Mouse (Mus musculus) left cerebral cortex, postnatal 14 days (tissue): ENCODE measurements around the gene Fam69b. TPM values are rescaled to one million over a fixed set of nuclear protein-coding genes. Genes with fewer than 3 reads are reported as not detected.
A peak's percentile ranks its signal among the peaks of the same experiment; 100 is the strongest.
"Not testable (repeated sequence)": the region's sequence is repeated elsewhere in the genome, so short reads cannot be mapped to it uniquely, and the experiment has no call there.

ENCODE experiments used
- DNase-seq, 2 experiments: peaks; one replicate each; pipeline ENCODE4 v3.0.0; 2021 to 2022; ENCODE audit warnings: low spot score in 2 of 2, mixed read lengths in 1 of 2
- intact Hi-C: fragments of 180-260 bp; cut with DNase I; formaldehyde crosslinking; loops from one replicate; pipeline ENCODE4 v1.15.1; 2025
- microRNA-seq, 2 experiments: library from miRNA; unstranded; fragments of <30 nt; microRNA quantifications; one replicate each; pipeline ENCODE4 v1.2.0; 2022
- total RNA-seq, 2 experiments: library from RNA; stranded (reverse); gene quantifications; 2 replicates each; pipeline ENCODE4 v1.2.3; 2021

The Fam69b gene
- total RNA-seq, 2 experiments from 2014 or later: 80.3 TPM

DNA sequence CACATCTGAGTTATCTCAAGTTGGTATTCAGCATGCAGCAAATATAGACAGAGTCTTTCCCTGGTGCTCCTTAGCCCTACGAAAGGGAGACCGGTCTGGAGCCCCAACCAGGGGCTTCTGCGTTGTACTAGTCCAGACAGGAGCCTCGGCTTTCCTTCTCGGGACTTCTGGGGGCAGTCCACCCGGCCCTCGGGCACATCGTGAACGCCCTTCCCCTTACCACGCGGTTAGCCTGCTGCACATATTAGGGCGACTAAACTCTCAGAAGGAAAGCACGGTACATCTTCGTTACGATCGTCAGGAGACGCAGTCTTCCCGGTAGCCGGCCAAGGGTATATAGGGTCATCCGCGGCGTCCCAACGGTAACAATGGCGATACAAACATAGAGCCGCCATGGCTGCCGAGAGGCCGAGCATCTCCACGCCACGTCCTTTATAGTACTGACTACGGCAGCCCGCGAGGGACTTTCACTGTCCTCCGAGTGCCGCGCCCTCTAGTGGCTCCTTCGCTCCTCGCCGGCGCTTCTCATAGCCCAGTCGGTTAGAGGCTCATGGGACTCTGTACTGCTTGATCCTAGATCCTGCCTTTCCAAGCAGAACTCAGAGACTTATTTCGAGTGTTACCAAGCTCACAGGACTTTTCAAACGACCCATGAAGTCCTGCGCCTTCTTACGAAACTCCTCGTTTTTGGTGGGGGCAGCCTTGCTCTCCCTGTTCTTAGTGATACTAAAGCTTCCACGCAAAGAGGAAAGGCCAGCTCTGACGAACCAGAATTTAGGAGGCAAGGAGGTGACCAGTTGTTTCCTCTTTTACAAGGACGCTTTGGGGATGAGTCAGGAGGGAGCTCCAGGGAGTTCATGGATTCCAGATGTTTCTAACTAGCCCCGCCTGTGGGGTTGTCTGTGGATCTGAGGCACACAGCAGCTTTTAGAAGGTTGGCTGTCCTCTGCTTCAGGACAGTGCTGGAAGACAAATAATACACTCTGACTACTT is 11.9 kb downstream of the Fam69b start:
- intact Hi-C loops: loop anchor here (10.0 kb wide), 1 partner anchor 265 kb away; the partner anchor contains the start of gene Surf6
- peak; percentile 97 to 100 for DNase-seq

- no peak for DNase-seq
- intact Hi-C loops: loop anchor here (10.0 kb wide), 1 partner anchor 264 kb away; the partner anchor contains the start of gene Surf6
These were observed 12.9 kb downstream of the Fam69b start for GRCm38 (mm10) chr2:26641006-26641647.

GRCm38 (mm10) chr2:26643942-26644341 is 15.7 kb downstream of the Fam69b start:
- intact Hi-C loops: loop anchor here (10.0 kb wide), 1 partner anchor 261 kb away; the partner anchor contains the start of gene Surf6
- DNase-seq: no peak

- DNase-seq: peak; percentile 77 to 87
- intact Hi-C loops: loop anchor here (10.0 kb wide), 1 partner anchor 258 kb away; the partner anchor contains the start of gene Surf6
These were observed 18.5 kb downstream of the Fam69b start for GRCm38 (mm10) chr2:26646643-26647293.

DNA sequence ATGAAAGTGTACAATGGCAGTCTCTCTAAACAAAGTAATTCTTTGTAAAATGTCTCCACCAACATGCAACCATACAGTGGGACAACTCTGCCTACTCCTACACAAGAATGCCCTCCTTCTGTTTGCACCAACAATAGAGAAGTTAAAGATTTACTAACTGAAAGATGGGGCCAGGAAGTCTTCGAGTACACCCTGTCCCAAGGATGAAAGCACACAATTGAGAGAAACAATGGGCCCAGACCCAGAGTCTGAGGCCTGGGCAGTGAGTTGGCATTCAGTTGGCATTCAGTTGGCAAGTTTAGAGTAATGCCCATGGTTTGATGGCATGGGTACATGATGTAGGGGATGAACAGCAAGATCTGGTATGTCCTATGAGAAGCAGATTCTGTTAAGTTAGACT is 26.4 kb downstream of the Fam69b start:
- intact Hi-C loops: no loop called here
- no peak for DNase-seq

- intact Hi-C loops: no loop called here
- no peak for DNase-seq
These were observed 29.2 kb downstream of the Fam69b start for GRCm38 (mm10) chr2:26657426-26657825.

DNA sequence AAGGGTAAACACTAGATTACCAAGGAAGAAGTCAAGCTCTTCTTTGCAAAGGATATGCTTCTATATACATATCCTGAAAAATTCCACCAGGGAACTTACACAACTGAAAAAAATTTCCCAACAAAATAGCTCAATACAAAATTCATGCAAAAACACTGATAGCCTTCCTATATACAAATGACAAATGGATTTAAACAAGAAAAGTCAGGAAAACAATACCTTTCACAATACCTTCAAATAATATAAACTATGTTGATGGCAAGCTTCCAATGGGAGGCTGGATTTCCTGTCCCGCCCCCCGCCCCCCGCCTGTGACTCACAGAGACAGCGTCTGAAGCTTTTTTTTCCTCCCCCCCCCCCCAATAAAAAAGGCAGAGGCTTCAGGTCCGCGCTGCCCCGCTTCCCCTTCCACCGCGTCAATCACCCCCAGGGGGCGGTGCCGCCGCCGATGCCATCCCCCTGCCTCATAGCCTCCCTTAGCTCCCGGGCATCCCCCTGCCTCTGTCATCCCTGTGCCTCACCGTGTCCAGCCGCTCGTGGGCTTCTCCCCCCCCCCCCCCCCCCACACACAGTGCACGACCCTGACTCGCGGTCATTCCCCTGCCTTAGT is 33.0 kb downstream of the Fam69b start:
- intact Hi-C loops: no loop called here
- no peak for DNase-seq

GRCm38 (mm10) chr2:26661768-26662508 is 33.7 kb downstream of the Fam69b start:
- intact Hi-C loops: no loop called here
- DNase-seq: no peak

DNA sequence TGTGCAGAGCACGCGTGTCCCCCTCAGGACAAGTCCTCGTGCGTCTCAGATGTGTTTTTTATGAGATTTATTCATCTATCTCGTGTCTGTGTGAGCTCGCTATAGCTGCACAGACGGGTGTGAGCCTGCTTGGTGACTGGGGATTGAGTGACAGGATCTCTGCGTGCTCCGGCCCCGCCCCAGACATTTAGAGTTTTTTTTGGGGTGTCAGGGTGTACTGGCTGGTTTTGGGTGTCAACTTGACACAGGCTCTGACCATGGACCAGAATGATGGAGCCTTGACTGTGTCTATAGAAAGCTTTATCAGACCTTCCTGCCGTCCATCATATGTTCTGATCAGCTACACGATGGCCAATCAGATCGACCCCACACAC is 34.2 kb downstream of the Fam69b start:
- intact Hi-C loops: no loop called here
- no peak for DNase-seq

DNA sequence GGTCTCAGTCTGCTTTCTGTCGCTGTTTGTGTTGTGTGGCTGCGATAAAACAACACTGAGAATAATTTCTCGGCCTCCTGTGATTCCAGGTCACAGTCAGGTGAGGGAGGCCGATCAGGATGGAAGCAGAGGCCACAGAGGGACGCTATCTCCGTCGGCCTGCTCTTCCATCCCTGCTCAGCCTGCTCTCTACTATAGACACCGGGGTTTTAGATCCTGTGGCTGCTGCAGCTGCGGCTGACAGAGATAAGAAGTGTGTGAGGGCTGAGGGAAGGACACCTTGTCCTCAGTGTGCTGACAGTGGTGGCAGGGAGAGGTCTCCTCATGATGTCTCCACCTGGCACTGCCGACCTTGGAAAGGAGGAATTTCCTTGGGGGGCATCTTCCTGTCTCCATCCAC is 34.9 kb downstream of the Fam69b start:
- intact Hi-C loops: no loop called here

DNA sequence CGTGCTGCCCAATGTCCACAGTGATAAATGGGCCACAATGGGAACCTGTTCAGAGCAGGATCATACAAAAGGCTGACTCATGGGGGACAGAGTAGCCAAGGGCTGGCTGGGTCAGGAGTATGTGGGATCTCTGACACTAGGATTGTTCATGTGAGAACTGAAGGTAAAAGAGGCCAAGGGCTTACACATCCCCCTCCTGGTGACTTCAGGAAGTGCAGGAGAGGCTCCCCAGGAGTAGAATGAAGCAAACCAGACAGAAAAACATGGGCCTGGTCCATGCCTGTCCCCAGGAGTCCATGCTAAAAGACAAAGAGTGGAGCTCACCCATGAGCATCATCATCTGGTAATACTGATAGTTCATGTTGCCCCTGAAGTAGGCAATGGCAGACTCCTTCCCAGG is 35.3 kb downstream of the Fam69b start:
- intact Hi-C loops: not testable (repeated sequence)
- peak; percentile 20 to 32 for DNase-seq

More for the DNA sequence above, 34.9 kb downstream of the Fam69b start:
- no peak for DNase-seq

DNA sequence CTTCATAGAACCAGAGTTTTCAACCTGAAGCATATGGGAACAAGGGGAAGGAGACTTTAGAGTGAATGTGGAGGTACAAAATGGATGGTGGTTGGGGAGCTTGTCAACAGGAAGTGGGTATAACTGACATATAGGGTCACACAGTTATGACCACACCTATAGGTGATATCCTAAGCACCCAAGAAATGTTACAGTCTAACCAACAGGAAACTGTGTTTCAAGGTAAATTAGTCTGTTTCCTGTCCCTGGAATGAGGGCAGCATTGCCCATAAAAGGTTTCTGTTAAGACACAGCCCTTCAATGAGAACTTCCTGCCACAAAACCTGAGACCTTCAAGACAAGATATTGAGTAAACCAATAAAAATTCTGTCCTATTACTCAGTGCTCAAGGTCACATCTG is 40.5 kb downstream of the Fam69b start:
- DNase-seq: no peak
- intact Hi-C loops: no loop called here

- DNase-seq: no peak
- intact Hi-C loops: no loop called here
These were observed 42.9 kb downstream of the Fam69b start, which contains the start of gene Lcn4 for GRCm38 (mm10) chr2:26671182-26671581. Gene Lcn4 (minus strand): TSS chr2:26671282.

Small RNA genes lying within 50 kb of the gene (microRNA-seq; reads per million reads assigned to microRNA genes)
- 0.79 to 1.0 reads per million in 2 experiments for gene Mir126a
- 0 reads per million in 2 experiments for gene Mir126b

Other genes with a start within 250 kb of the Fam69b start
- 10 to 100 TPM; 66.3 to 68.0 TPM for gene Snapc4, start 247.8 kb upstream of the Fam69b start, total RNA-seq
- 100 to 1,000 TPM; 172 to 175 TPM for gene Entr1, start 239.1 kb upstream of the Fam69b start, total RNA-seq
- 100 to 1,000 TPM; 116 to 117 TPM for gene Pmpca, start 239.1 kb upstream of the Fam69b start, total RNA-seq
- 10 to 100 TPM; 18.8 to 20.8 TPM for gene Inpp5e, start 219.3 kb upstream of the Fam69b start, total RNA-seq
- gene Sec16a, start 183.2 kb upstream of the Fam69b start, total RNA-seq: 10 to 100 TPM; 42.3 to 45.5 TPM
- gene Notch1, start 111.8 kb upstream of the Fam69b start, total RNA-seq: 10 to 100 TPM; 23.6 to 27.5 TPM
- gene Egfl7, start 48.4 kb upstream of the Fam69b start, total RNA-seq: 10 to 100 TPM; 68.5 to 78.9 TPM
- gene Gm20532, start 41.8 kb upstream of the Fam69b start, total RNA-seq: not detected
- gene Agpat2, start 24.0 kb upstream of the Fam69b start, total RNA-seq: 1 to 10 TPM in 1 of 2 experiments, under 1 TPM in 1; 0.72 to 1.3 TPM
- gene Lcn4, start 42.8 kb downstream of the Fam69b start, total RNA-seq: not detected
- gene Abo, start 236.5 kb downstream of the Fam69b start, total RNA-seq: not detected